Comparison of ENCODE assay signal across 39 mouse cellular contexts in the genomic region with DNA sequence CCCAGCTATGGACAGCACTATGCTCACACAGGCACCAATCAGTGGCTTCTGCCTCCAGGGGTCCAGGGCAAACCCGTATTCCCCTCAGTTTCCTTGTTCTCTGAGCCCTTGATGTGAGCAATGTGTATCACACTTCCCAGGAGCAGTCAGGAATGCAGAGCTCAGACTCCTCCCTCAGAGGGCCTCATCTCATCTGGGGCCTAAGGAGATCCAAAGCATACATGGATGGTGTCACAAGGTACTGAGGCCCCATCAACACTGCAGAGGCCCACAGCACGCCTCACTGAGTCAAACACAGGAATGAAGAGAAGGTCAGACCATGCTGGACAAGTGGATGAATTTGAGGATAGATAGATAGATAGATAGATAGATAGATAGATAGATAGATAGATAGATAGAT. TPM values are rescaled to one million over a fixed set of nuclear protein-coding genes. Genes with fewer than 3 reads are reported as not detected.
"Had no signal": no experiment of that assay in that cellular context is flagged by ENCODE, and none has a peak within 500 bp of the region (broad histone marks: within the 10 kb centered on the region; RNA-seq: fewer than 3 reads in every experiment).

No protein-coding gene starts in this region.

- DNase-seq: gastrocnemius, adult 2 months; gastrocnemius, postnatal 10 days; gastrocnemius, postnatal 25 days; heart, adult 2 months; heart, postnatal 10 days; heart, postnatal 4 days; kidney, adult 11 months; kidney, adult 2 months; kidney, adult 9 months; kidney, postnatal 14 days; kidney, postnatal 36 days; layer of hippocampus, postnatal 36 days; left cerebral cortex, postnatal 4 days had no signal

- ATAC-seq: hindbrain, embryonic 16.5 days; inflammation-experienced regulatory T-cells, adult 6 months; liver, embryonic 12.5 days had no signal

- H3K4me3 ChIP-seq: gastrocnemius, adult 2 months; heart, adult 2 months; heart, embryonic 12.5 days; hindbrain, embryonic 10.5 days; hindbrain, embryonic 12.5 days; kidney, embryonic 15.5 days; limb, embryonic 13.5 days; limb, embryonic 15.5 days; liver, embryonic 12.5 days had no signal

- H3K9ac ChIP-seq: heart, embryonic 12.5 days; hindbrain, embryonic 12.5 days; hindbrain, embryonic 14.5 days; kidney, embryonic 15.5 days; limb, embryonic 13.5 days; limb, embryonic 15.5 days; liver, embryonic 12.5 days; liver, embryonic 14.5 days had no signal

- H3K27ac ChIP-seq: gastrocnemius, adult 2 months; heart, adult 2 months; hindbrain, embryonic 10.5 days; hindbrain, embryonic 12.5 days; hindbrain, embryonic 14.5 days; kidney, embryonic 15.5 days; kidney, postnatal 0 days; limb, embryonic 13.5 days; limb, embryonic 15.5 days; liver, embryonic 12.5 days; liver, embryonic 14.5 days had no signal

- H3K4me1 ChIP-seq: heart, embryonic 12.5 days; hindbrain, embryonic 12.5 days had no signal

- H3K9me3 ChIP-seq: heart, embryonic 12.5 days; hindbrain, embryonic 10.5 days; hindbrain, embryonic 12.5 days; kidney, embryonic 15.5 days; limb, embryonic 13.5 days; limb, embryonic 15.5 days; liver, embryonic 12.5 days had no signal

- H3K27me3 ChIP-seq: heart, embryonic 12.5 days; hindbrain, embryonic 12.5 days; kidney, embryonic 15.5 days; limb, embryonic 13.5 days; limb, embryonic 15.5 days had no signal

- H3K36me3 ChIP-seq: heart, embryonic 12.5 days; hindbrain, embryonic 10.5 days; hindbrain, embryonic 12.5 days; kidney, embryonic 15.5 days; limb, embryonic 13.5 days; limb, embryonic 15.5 days; liver, embryonic 12.5 days had no signal

- H3K4me2 ChIP-seq: heart, embryonic 12.5 days; hindbrain, embryonic 12.5 days; hindbrain, embryonic 14.5 days; kidney, embryonic 15.5 days; limb, embryonic 13.5 days; limb, embryonic 15.5 days; liver, embryonic 12.5 days had no signal

RNA-seq across cellular contexts. Expression of a gene that starts 7.9 kb away (rescaled TPM):
- total RNA-seq: granulocyte monocyte progenitor cell, adult 5-6 weeks; liver, adult 2 months had no signal
- polyA plus RNA-seq: inflammation-experienced regulatory T-cells, adult 6 months; liver, embryonic 12.5 days had no signal

RNA-seq across cellular contexts. Expression of a gene that starts 21.9 kb away (rescaled TPM):
- total RNA-seq: gastrocnemius, adult 2 months; gastrocnemius, postnatal 10 days; gastrocnemius, postnatal 25 days; granulocyte monocyte progenitor cell, adult 5-6 weeks; heart, adult 2 months; heart, postnatal 10 days; heart, postnatal 25 days; heart, postnatal 4 days; layer of hippocampus, adult 18-20 months; layer of hippocampus, adult 8-10 months; layer of hippocampus, postnatal 14 days; layer of hippocampus, postnatal 36 days; left cerebral cortex, adult 18-20 months; left cerebral cortex, adult 8-10 months; left cerebral cortex, postnatal 10 days; left cerebral cortex, postnatal 25 days; left cerebral cortex, postnatal 4 days; liver, adult 2 months had no signal
- polyA plus RNA-seq: heart, adult 2 months; heart, embryonic 12.5 days; heart, embryonic 14.5 days; heart, embryonic 16.5 days; hindbrain, embryonic 10.5 days; hindbrain, embryonic 12.5 days; hindbrain, embryonic 14.5 days; inflammation-experienced regulatory T-cells, adult 6 months; kidney, adult 2 months; kidney, embryonic 15.5 days; kidney, postnatal 0 days; large intestine, adult 2 months; limb, embryonic 11.5 days; limb, embryonic 13.5 days; limb, embryonic 15.5 days; liver, adult 2 months; liver, embryonic 12.5 days; liver, embryonic 14.5 days had no signal
